Mouse (Mus musculus): ENCODE data around the gene Pla2g4e. TPM values are rescaled to one million over a fixed set of nuclear protein-coding genes. Genes with fewer than 3 reads are reported as not detected.

Gene Pla2g4e
- total RNA-seq, 2 experiments from 2014 or later: 27.3 to 30.2 TPM

DNA sequence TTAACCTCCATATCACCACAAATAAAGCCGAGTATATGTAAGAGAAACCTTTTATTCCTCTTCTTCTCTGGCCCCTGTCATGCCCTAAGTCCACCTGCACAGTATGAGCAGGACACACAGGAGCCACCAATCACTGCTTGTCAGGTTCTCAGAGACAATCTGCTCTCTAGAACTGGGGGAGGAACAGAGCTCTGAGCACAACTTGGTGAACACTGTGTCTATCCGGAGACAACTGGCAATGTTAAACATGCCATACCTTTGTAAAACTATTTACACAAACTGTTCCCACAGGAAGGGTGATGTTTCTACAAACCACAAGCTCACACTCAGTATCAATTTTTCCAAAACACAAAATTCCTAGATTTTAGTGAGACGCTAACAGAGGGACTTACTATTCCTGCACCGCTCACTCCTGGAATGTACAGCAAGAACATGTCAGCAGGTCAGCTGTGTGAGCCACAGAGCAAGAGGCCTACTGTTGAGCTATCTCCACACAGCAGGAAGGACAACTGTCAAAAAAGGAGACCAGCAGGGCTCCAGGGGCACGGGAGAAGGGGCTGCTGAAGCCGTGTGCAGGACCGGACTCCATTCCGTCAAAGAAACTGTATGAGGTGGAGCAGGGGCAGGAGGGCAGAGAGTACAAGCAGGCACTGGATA is 115.8 kb downstream of the Pla2g4e start:
- intact Hi-C loops (cut with DNase I): no loop called here
- DNase-seq (ENCODE audit: low spot score in 2 of 2): no peak

GRCm38 (mm10) chr2:120128611-120129051 is 116.5 kb downstream of the Pla2g4e start:
- no peak for DNase-seq (ENCODE audit: low spot score in 2 of 2)

GRCm38 (mm10) chr2:120128011-120128410 is 117.1 kb downstream of the Pla2g4e start:
- DNase-seq (ENCODE audit: low spot score in 2 of 2): no peak
- intact Hi-C loops (cut with DNase I): no loop called here

More at GRCm38 (mm10) chr2:120128611-120129051, 116.5 kb downstream of the Pla2g4e start:
- intact Hi-C loops (cut with DNase I): no loop called here

DNA sequence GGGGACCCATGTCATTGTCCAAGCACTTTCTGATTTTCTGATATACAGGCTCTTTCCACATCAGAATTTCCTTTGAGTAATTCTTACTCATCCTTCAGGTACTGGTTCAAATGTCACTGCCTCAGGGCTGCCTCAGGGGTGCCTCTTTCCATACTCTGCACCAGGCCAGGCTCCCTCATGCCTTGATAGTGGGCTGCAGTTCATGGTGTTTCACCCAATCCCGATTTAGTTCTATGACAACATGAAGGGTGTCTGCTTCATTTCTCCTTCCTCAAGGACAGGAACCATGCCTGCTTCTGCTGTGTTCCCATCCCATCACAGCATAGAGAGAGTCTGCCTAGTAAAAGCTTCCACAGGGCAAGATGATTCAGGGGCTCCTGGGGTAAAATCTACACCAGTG is 118.2 kb downstream of the Pla2g4e start:
- DNase-seq (ENCODE audit: low spot score in 2 of 2): no peak
- intact Hi-C loops (cut with DNase I): no loop called here

DNA sequence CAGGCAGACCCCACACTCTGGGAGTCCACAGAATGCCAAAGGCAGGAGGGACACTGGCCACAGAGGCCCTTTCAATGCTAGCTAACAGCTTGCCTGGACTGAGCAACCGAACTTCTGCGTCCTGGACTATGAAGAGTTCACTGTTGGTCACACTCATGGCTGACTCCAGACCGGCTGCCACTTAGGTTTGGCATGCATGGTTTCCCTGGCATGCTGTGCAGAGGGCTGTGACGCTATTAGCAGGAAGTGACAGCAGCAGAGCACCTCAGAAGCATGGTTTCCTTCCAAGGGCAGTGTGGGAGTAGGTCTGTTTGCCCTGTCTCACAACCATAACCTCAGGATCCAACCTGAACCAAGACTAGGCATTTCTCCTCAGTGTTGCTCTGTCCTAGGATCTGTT is 118.7 kb downstream of the Pla2g4e start:
- intact Hi-C loops (cut with DNase I): no loop called here

GRCm38 (mm10) chr2:120125461-120125860 is 119.7 kb downstream of the Pla2g4e start:
- DNase-seq (ENCODE audit: low spot score in 2 of 2): no peak
- intact Hi-C loops (cut with DNase I): no loop called here

More for the DNA sequence above, 118.7 kb downstream of the Pla2g4e start:
- no peak for DNase-seq (ENCODE audit: low spot score in 2 of 2)

GRCm38 (mm10) chr2:120124946-120125345 is 120.2 kb downstream of the Pla2g4e start:
- intact Hi-C loops (cut with DNase I): no loop called here
- no peak for DNase-seq (ENCODE audit: low spot score in 2 of 2)

GRCm38 (mm10) chr2:120124096-120124495 is 121.0 kb downstream of the Pla2g4e start:
- peak in 1 of 2 experiments; percentile 40 for DNase-seq (ENCODE audit: low spot score in 2 of 2)
- intact Hi-C loops (cut with DNase I): no loop called here

DNA sequence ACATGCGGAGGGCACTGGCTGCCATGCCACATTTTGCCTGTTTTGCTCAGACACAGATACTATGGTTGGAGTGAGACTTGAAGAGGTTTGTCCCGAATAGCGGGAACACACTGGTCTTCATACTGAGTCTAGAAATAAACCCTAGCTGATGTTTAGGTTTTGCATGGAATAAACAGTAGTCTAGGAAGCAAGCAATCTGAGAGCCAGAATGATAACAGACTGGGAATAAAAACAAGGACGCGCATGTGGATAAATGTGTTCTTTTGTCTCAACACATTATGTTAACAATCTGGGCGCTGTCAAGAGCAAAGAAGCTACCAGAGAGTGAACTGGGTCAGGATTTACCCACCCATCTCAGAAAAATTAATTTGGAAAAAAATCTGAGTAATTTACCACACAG is 122.2 kb downstream of the Pla2g4e start:
- intact Hi-C loops (cut with DNase I): no loop called here
- no peak for DNase-seq (ENCODE audit: low spot score in 2 of 2)

DNA sequence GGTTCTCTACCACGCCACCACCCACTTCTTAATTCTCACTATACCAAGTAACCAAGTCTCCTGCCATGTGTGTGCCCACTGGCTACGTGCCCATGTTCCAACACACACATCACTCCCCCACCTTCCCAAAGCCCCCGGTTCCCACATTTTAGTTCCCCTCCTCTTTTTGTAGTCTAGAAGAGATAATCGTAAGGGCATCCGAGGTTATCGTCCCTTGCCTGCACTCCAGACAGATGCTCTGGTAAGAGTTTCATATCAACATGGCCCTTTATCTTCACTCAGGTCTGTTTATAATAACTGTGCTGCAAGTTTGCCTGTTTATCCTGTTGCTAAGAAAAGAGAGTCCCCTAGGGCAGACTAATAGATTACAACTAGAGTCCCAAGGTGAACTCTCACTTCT is 127.8 kb downstream of the Pla2g4e start:
- intact Hi-C loops (cut with DNase I): no loop called here
- no peak for DNase-seq (ENCODE audit: low spot score in 2 of 2)

Other genes with a start within 250 kb of the Pla2g4e start
- 1 to 10 TPM; 4.0 to 5.0 TPM for gene Jmjd7, start 217.9 kb downstream of the Pla2g4e start, total RNA-seq (2021)
- 1 to 10 TPM; 1.0 to 1.2 TPM for gene Gm28042, start 217.8 kb downstream of the Pla2g4e start, total RNA-seq (2021)
- gene Pla2g4b, start 211.9 kb downstream of the Pla2g4e start, total RNA-seq (2021): 1 to 10 TPM; 2.4 to 4.2 TPM
- 10 to 100 TPM; 11.6 TPM for gene Ehd4, start 90.7 kb downstream of the Pla2g4e start, total RNA-seq (2021)
- under 1 TPM in 1 of 2 experiments, not detected in 1; 0.15 TPM for gene Pla2g4d, start 43.9 kb upstream of the Pla2g4e start, total RNA-seq (2021)
- not detected for gene Pla2g4f, start 68.8 kb upstream of the Pla2g4e start, total RNA-seq (2021)
- 10 to 100 TPM; 60.6 to 62.8 TPM for gene Vps39, start 107.8 kb upstream of the Pla2g4e start, total RNA-seq (2021)
- gene Ganc, start 158.6 kb upstream of the Pla2g4e start, total RNA-seq (2021): 10 to 100 TPM; 12.6 to 17.4 TPM
- 10 to 100 TPM; 34.9 to 39.2 TPM for gene Tmem87a, start 158.8 kb upstream of the Pla2g4e start, total RNA-seq (2021)
- gene Capn3, start 210.7 kb upstream of the Pla2g4e start, total RNA-seq (2021): 1 to 10 TPM; 4.1 to 5.7 TPM